Mouse (Mus musculus): ENCODE measurements around the gene Wipf1. TPM values are rescaled to one million over a fixed set of nuclear protein-coding genes. Genes with fewer than 3 reads are reported as not detected.

Gene Wipf1
- polyA plus RNA-seq, 1 experiment, result 143 TPM

- Histone ChIP-seq H3K27ac (ENCODE audit: insufficient read depth, low read depth, low read length) (no peak overlapping the region), H3K4me1 (ENCODE audit: control insufficient read depth, insufficient read depth, low read length) (no peaks in the 10 kb centered on the region), H3K4me3 (ENCODE audit: insufficient read depth, low read length) (no peak overlapping the region)
- no peak for TF ChIP-seq CTCF (IDR thresholded peaks at IDR 0.05; ENCODE audit: low read depth, low read length)
- TF ChIP-seq POLR2A (IDR thresholded peaks at IDR 0.05; ENCODE audit: borderline replicate concordance, low read depth, low read length), result no peak
Observed at GRCm38 (mm10) chr2:73404442-73404841, 125.1 kb downstream of the Wipf1 start.

- Histone ChIP-seq H3K27ac (ENCODE audit: insufficient read depth, low read depth, low read length) (no peak overlapping the region), H3K4me1 (ENCODE audit: control insufficient read depth, insufficient read depth, low read length) (no peaks in the 10 kb centered on the region), H3K4me3 (ENCODE audit: insufficient read depth, low read length) (no peak overlapping the region)
- TF ChIP-seq POLR2A (IDR thresholded peaks at IDR 0.05; ENCODE audit: borderline replicate concordance, low read depth, low read length) (no peak), CTCF (IDR thresholded peaks at IDR 0.05; ENCODE audit: low read depth, low read length) (no peak)
Observed at GRCm38 (mm10) chr2:73403385-73404013, 126.0 kb downstream of the Wipf1 start.

GRCm38 (mm10) chr2:73401689-73402088 lies 127.8 kb downstream of the Wipf1 start:
- H3K4me3 ChIP-seq (ENCODE audit: insufficient read depth, low read length), result no peak overlapping the region
- H3K27ac ChIP-seq (ENCODE audit: insufficient read depth, low read depth, low read length), result no peak overlapping the region
- peaks cover 3% of the 10 kb centered on the region for H3K4me1 ChIP-seq (ENCODE audit: control insufficient read depth, insufficient read depth, low read length)
- no peak for TF ChIP-seq POLR2A (IDR thresholded peaks at IDR 0.05; ENCODE audit: borderline replicate concordance, low read depth, low read length)
- TF ChIP-seq CTCF (IDR thresholded peaks at IDR 0.05; ENCODE audit: low read depth, low read length), result no peak

- TF ChIP-seq CTCF (IDR thresholded peaks at IDR 0.05; ENCODE audit: low read depth, low read length), result no peak
- TF ChIP-seq POLR2A (IDR thresholded peaks at IDR 0.05; ENCODE audit: borderline replicate concordance, low read depth, low read length), result no peak
- Histone ChIP-seq H3K4me3 (ENCODE audit: insufficient read depth, low read length) (no peak overlapping the region), H3K27ac (ENCODE audit: insufficient read depth, low read depth, low read length) (no peak overlapping the region), H3K4me1 (ENCODE audit: control insufficient read depth, insufficient read depth, low read length) (peaks cover 22% of the 10 kb centered on the region)
Observed at GRCm38 (mm10) chr2:73397476-73397875, 132.1 kb downstream of the Wipf1 start.

GRCm38 (mm10) chr2:73396828-73397325 lies 132.7 kb downstream of the Wipf1 start:
- peak overlapping the region; percentile 37; the same call in 1 of the 2 replicates for H3K27ac ChIP-seq (ENCODE audit: insufficient read depth, low read depth, low read length)
- H3K4me3 ChIP-seq (ENCODE audit: insufficient read depth, low read length), result peak overlapping the region; percentile 15; the same call in 1 of the 2 replicates
- TF ChIP-seq CTCF (IDR thresholded peaks at IDR 0.05; ENCODE audit: low read depth, low read length) (no peak), POLR2A (IDR thresholded peaks at IDR 0.05; ENCODE audit: borderline replicate concordance, low read depth, low read length) (no peak)
- peaks cover 22% of the 10 kb centered on the region for H3K4me1 ChIP-seq (ENCODE audit: control insufficient read depth, insufficient read depth, low read length)

- H3K27ac ChIP-seq (ENCODE audit: insufficient read depth, low read depth, low read length), result no peak overlapping the region
- TF ChIP-seq POLR2A (IDR thresholded peaks at IDR 0.05; ENCODE audit: borderline replicate concordance, low read depth, low read length) (no peak), CTCF (IDR thresholded peaks at IDR 0.05; ENCODE audit: low read depth, low read length) (no peak)
- peaks cover 23% of the 10 kb centered on the region for H3K4me1 ChIP-seq (ENCODE audit: control insufficient read depth, insufficient read depth, low read length)
- H3K4me3 ChIP-seq (ENCODE audit: insufficient read depth, low read length), result no peak overlapping the region
Observed at GRCm38 (mm10) chr2:73395516-73395915, 134.0 kb downstream of the Wipf1 start.

- no peak overlapping the region for H3K4me3 ChIP-seq (ENCODE audit: insufficient read depth, low read length)
- TF ChIP-seq POLR2A (IDR thresholded peaks at IDR 0.05; ENCODE audit: borderline replicate concordance, low read depth, low read length), result no peak
- no peak for TF ChIP-seq CTCF (IDR thresholded peaks at IDR 0.05; ENCODE audit: low read depth, low read length)
- H3K4me1 ChIP-seq (ENCODE audit: control insufficient read depth, insufficient read depth, low read length), result peaks cover 25% of the 10 kb centered on the region
- no peak overlapping the region for H3K27ac ChIP-seq (ENCODE audit: insufficient read depth, low read depth, low read length)
Observed at GRCm38 (mm10) chr2:73394476-73394875, 135.1 kb downstream of the Wipf1 start.

- no peak overlapping the region for H3K27ac ChIP-seq (ENCODE audit: insufficient read depth, low read depth, low read length)
- TF ChIP-seq POLR2A (IDR thresholded peaks at IDR 0.05; ENCODE audit: borderline replicate concordance, low read depth, low read length) (no peak), CTCF (IDR thresholded peaks at IDR 0.05; ENCODE audit: low read depth, low read length) (no peak)
- H3K4me3 ChIP-seq (ENCODE audit: insufficient read depth, low read length), result no peak overlapping the region
- peaks cover 25% of the 10 kb centered on the region for H3K4me1 ChIP-seq (ENCODE audit: control insufficient read depth, insufficient read depth, low read length)
Observed at GRCm38 (mm10) chr2:73392772-73393171, 136.8 kb downstream of the Wipf1 start.

- H3K4me1 ChIP-seq (ENCODE audit: control insufficient read depth, insufficient read depth, low read length), result peaks cover 5% of the 10 kb centered on the region
- TF ChIP-seq CTCF (IDR thresholded peaks at IDR 0.05; ENCODE audit: low read depth, low read length) (no peak), POLR2A (IDR thresholded peaks at IDR 0.05; ENCODE audit: borderline replicate concordance, low read depth, low read length) (no peak)
- no peak overlapping the region for H3K27ac ChIP-seq (ENCODE audit: insufficient read depth, low read depth, low read length)
Observed at GRCm38 (mm10) chr2:73389951-73390350, 139.6 kb downstream of the Wipf1 start.

GRCm38 (mm10) chr2:73387806-73388205 lies 141.7 kb downstream of the Wipf1 start:
- TF ChIP-seq POLR2A (IDR thresholded peaks at IDR 0.05; ENCODE audit: borderline replicate concordance, low read depth, low read length) (no peak), CTCF (IDR thresholded peaks at IDR 0.05; ENCODE audit: low read depth, low read length) (no peak)
- H3K4me3 ChIP-seq (ENCODE audit: insufficient read depth, low read length), result no peak overlapping the region
- H3K27ac ChIP-seq (ENCODE audit: insufficient read depth, low read depth, low read length), result no peak overlapping the region
- H3K4me1 ChIP-seq (ENCODE audit: control insufficient read depth, insufficient read depth, low read length), result peaks cover 8% of the 10 kb centered on the region

More at GRCm38 (mm10) chr2:73389951-73390350, 139.6 kb downstream of the Wipf1 start:
- no peak overlapping the region for H3K4me3 ChIP-seq (ENCODE audit: insufficient read depth, low read length)
